Mouse (Mus musculus) cortical plate, adult 2 months (tissue): ENCODE data around the gene Pdcd2.

ENCODE experiments used
- CTCF ChIP-seq: fragments of 200-500 bp; IDR thresholded peaks from 2 replicates; pipeline ENCODE4 v1.5.1; 2011; ENCODE audit warnings: mild to moderate bottlenecking, control low read depth, low read length; ENCODE audit not compliant: insufficient read depth; ENCODE audit errors: extremely low read depth
- POLR2A ChIP-seq: fragments of 200-500 bp; IDR thresholded peaks from 2 replicates; pipeline ENCODE4 v1.6.1; 2011; ENCODE audit warnings: mild to moderate bottlenecking, low read length, control low read depth; ENCODE audit not compliant: insufficient read depth; ENCODE audit errors: extremely low read depth

GRCm38 (mm10) chr17:15549713-15550112 is 22.6 kb upstream of the Pdcd2 start:
- TF ChIP-seq CTCF, result no peak
- no peak for TF ChIP-seq POLR2A
